Mouse (Mus musculus) kidney, adult 2 months (tissue): ENCODE results near the gene Vmn2r-ps159.
"Not testable (repeated sequence)": the region's sequence is repeated elsewhere in the genome, so short reads cannot be mapped to it uniquely, and the experiment has no call there.

ENCODE experiments used
- CTCF ChIP-seq: fragments of 200-500 bp; conservative IDR thresholded peaks from 2 replicates; pipeline ENCODE4 v1.5.1; 2011; ENCODE audit warnings: low read depth, mild to moderate bottlenecking, control low read depth, low read length, moderate library complexity, mixed read lengths; ENCODE audit not compliant: insufficient read depth, insufficient read length
- POLR2A ChIP-seq: fragments of 200-500 bp; IDR thresholded peaks from one replicate; pipeline ENCODE4 v1.6.1; 2011; ENCODE audit warnings: low read depth, low read length, control low read depth

GRCm38 (mm10) chr4:156356756-156357437 lies 26.0 kb downstream of the Vmn2r-ps159 start:
- not testable (repeated sequence) for TF ChIP-seq CTCF, POLR2A
